Mouse (Mus musculus) cortical plate, adult 2 months (tissue): ENCODE data around the gene Gm13277.

Experiments
- CTCF ChIP-seq: fragments of 200-500 bp; IDR thresholded peaks from 2 replicates; pipeline ENCODE4 v1.5.1; 2011; ENCODE audit warnings: mild to moderate bottlenecking, control low read depth, low read length; ENCODE audit not compliant: insufficient read depth; ENCODE audit errors: extremely low read depth
- POLR2A ChIP-seq: fragments of 200-500 bp; IDR thresholded peaks from 2 replicates; pipeline ENCODE4 v1.6.1; 2011; ENCODE audit warnings: mild to moderate bottlenecking, low read length, control low read depth; ENCODE audit not compliant: insufficient read depth; ENCODE audit errors: extremely low read depth

DNA sequence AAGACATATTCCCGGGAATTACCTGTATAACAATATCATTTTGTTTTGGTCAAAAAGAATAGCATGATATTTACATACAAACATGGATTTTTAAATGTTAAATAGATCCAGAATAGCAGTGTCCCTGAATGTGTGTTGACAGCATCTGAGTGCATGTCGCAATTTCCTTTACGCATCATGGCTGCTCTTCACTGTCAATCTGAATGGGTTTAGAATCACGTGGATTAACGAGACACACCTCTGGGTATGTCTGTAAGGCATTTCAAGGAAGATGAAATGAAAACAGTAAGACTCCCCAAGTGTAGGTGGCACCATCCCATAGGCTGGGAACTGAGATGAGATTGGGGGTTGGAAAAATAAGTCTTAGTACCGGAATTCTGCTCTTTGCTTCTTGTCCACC is 49.4 kb upstream of the Gm13277 start:
- TF ChIP-seq CTCF, result no peak
- TF ChIP-seq POLR2A, result no peak
